Mouse (Mus musculus) lung, postnatal 0 days (tissue): ENCODE results near the gene Herc6.

Experiments used
- CTCF ChIP-seq: IDR thresholded peaks from 2 replicates; pipeline ENCODE4 v1.5.1; 2016; ENCODE audit warnings: antibody characterized with exemption, mild to moderate bottlenecking
- EP300 ChIP-seq: IDR thresholded peaks from 2 replicates; pipeline ENCODE4 v1.6.1; 2016; ENCODE audit warnings: antibody characterized with exemption, mild to moderate bottlenecking, control low read depth

DNA sequence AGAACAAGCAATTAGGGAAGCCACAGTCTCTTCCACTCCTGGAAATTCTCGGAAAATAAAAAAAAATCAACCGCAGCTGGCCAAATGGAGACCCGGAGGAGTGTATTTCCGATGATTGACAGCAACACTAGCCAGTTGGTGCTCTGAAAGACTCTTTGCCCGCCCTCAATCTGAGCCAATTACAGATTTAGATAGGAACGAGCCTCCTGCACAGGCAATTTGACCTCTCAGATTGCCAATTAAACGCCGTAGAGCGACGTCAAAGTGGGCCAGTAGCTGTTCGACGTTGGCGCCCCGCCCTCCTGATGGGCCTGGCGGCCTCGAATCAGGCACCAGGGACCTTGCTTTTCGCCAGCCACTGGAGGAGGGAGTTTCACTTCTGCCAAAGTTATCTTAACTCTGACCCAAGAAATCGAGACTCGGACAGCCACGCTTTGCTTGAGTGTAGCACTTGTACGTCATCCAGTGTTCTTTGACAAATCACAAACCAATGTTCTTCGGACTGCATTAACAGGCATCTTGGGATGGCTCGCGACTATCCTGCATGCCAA is 45.3 kb upstream of the Herc6 start, which contains the start of gene Ppm1k:
- TF ChIP-seq CTCF (no peak), EP300 (peak; percentile 53)
